Mouse (Mus musculus): ENCODE measurements around the gene Emc3. TPM values are rescaled to one million over a fixed set of nuclear protein-coding genes. Genes with fewer than 3 reads are reported as not detected.
A peak's percentile ranks its signal among the peaks of the same experiment; 100 is the strongest.

Gene Emc3
- polyA plus RNA-seq, 1 experiment from 2014 or later: 83.2 TPM

GRCm38 (mm10) chr6:113507130-113507529, 24.3 kb downstream of the Emc3 start:
- Histone ChIP-seq H3K27me3 (ENCODE audit: control insufficient read depth, insufficient read depth, low read length) (no peaks in the 10 kb centered on the region), H3K4me2 (ENCODE audit: low read depth, low read length) (no peak overlapping the region), H3K4me3 (ENCODE audit: low read depth, low read length) (no peak overlapping the region), H3K9ac (replicated peaks; ENCODE audit: low read length) (no peak overlapping the region), H3K27ac (replicated peaks; ENCODE audit: low read depth, low read length) (no peak overlapping the region), H3K4me1 (ENCODE audit: control insufficient read depth, insufficient read depth, low read length) (no peaks in the 10 kb centered on the region), H3K9me3 (replicated peaks; ENCODE audit: control insufficient read depth, low read length) (no peaks in the 10 kb centered on the region), H3K36me3 (replicated peaks; ENCODE audit: control insufficient read depth, insufficient read depth, low read depth, low read length) (no peaks in the 10 kb centered on the region)
- no peak for DNase-seq (ENCODE audit: low spot score)
- ATAC-seq (replicated peaks; ENCODE audit: insufficient number of reproducible peaks, low FRiP score, low TSS enrichment, low read depth): no peak

- Histone ChIP-seq H3K27me3 (ENCODE audit: control insufficient read depth, insufficient read depth, low read length) (no peaks in the 10 kb centered on the region; the same call in 1 of the 2 replicates), H3K4me3 (ENCODE audit: low read depth, low read length) (no peak overlapping the region), H3K27ac (replicated peaks; ENCODE audit: low read depth, low read length) (no peak overlapping the region), H3K36me3 (replicated peaks; ENCODE audit: control insufficient read depth, insufficient read depth, low read depth, low read length) (no peaks in the 10 kb centered on the region), H3K9me3 (replicated peaks; ENCODE audit: control insufficient read depth, low read length) (no peaks in the 10 kb centered on the region), H3K4me2 (ENCODE audit: low read depth, low read length) (no peak overlapping the region), H3K9ac (replicated peaks; ENCODE audit: low read length) (no peak overlapping the region), H3K4me1 (ENCODE audit: control insufficient read depth, insufficient read depth, low read length) (no peaks in the 10 kb centered on the region)
- ATAC-seq (replicated peaks; ENCODE audit: insufficient number of reproducible peaks, low FRiP score, low TSS enrichment, low read depth) (no peak), DNase-seq (ENCODE audit: low spot score) (no peak)
- 83% methylated on average over 1 of the region's 1 CpGs for WGBS
These were observed 25.8 kb downstream of the Emc3 start for GRCm38 (mm10) chr6:113505689-113506088.

GRCm38 (mm10) chr6:113502801-113503200, 28.7 kb downstream of the Emc3 start:
- Histone ChIP-seq H3K4me1 (ENCODE audit: control insufficient read depth, insufficient read depth, low read length) (no peaks in the 10 kb centered on the region), H3K4me3 (ENCODE audit: low read depth, low read length) (no peak overlapping the region), H3K36me3 (replicated peaks; ENCODE audit: control insufficient read depth, insufficient read depth, low read depth, low read length) (no peaks in the 10 kb centered on the region), H3K9me3 (replicated peaks; ENCODE audit: control insufficient read depth, low read length) (no peaks in the 10 kb centered on the region), H3K9ac (replicated peaks; ENCODE audit: low read length) (no peak overlapping the region), H3K4me2 (ENCODE audit: low read depth, low read length) (no peak overlapping the region), H3K27ac (replicated peaks; ENCODE audit: low read depth, low read length) (no peak overlapping the region), H3K27me3 (ENCODE audit: control insufficient read depth, insufficient read depth, low read length) (no peaks in the 10 kb centered on the region; the same call in 1 of the 2 replicates)
- ATAC-seq (replicated peaks; ENCODE audit: insufficient number of reproducible peaks, low FRiP score, low TSS enrichment, low read depth) (no peak), DNase-seq (ENCODE audit: low spot score) (no peak)
- WGBS: 78% methylated on average over 2 of the region's 2 CpGs

GRCm38 (mm10) chr6:113501388-113502084, 29.9 kb downstream of the Emc3 start, which contains the start of gene Prrt3:
Gene Prrt3 (minus strand): TSS chr6:113501931.
- no peak within 1 kb of the TSS for H3K27ac ChIP-seq (replicated peaks; ENCODE audit: low read depth, low read length)

GRCm38 (mm10) chr6:113499346-113499745, 32.1 kb downstream of the Emc3 start:
- peaks cover 15% of the 10 kb centered on the region for H3K27me3 ChIP-seq (ENCODE audit: control insufficient read depth, insufficient read depth, low read length)
- 78% methylated on average over 6 of the region's 6 CpGs for WGBS

More at GRCm38 (mm10) chr6:113501388-113502084, 29.9 kb downstream of the Emc3 start, which contains the start of gene Prrt3:
- H3K4me3 ChIP-seq (ENCODE audit: low read depth, low read length): peak within 1 kb of the TSS; percentile 48
- no peaks in the 10 kb centered on the region for H3K9me3 ChIP-seq (replicated peaks; ENCODE audit: control insufficient read depth, low read length)
- peak within 1 kb of the TSS; percentile 69 for H3K9ac ChIP-seq (replicated peaks; ENCODE audit: low read length)
- DNase-seq (ENCODE audit: low spot score) (peak; percentile 75), ATAC-seq (replicated peaks; ENCODE audit: insufficient number of reproducible peaks, low FRiP score, low TSS enrichment, low read depth) (peak; percentile 55)
- H3K27me3 ChIP-seq (ENCODE audit: control insufficient read depth, insufficient read depth, low read length): no peaks in the 10 kb centered on the region; the same call in 1 of the 2 replicates
- H3K4me2 ChIP-seq (ENCODE audit: low read depth, low read length): peak within 1 kb of the TSS; percentile 84
- no peaks in the 10 kb centered on the region for H3K36me3 ChIP-seq (replicated peaks; ENCODE audit: control insufficient read depth, insufficient read depth, low read depth, low read length)
- WGBS: 2% methylated on average over 32 of the region's 32 CpGs
- H3K4me1 ChIP-seq (ENCODE audit: control insufficient read depth, insufficient read depth, low read length): no peaks in the 10 kb centered on the region

GRCm38 (mm10) chr6:113495071-113495675, 36.3 kb downstream of the Emc3 start:
- 0 out of 2 replicates have a peak overlapping the region, but pooled peaks have one; percentile 6 for H3K9ac ChIP-seq (replicated peaks; ENCODE audit: low read length)
- no peak overlapping the region; the same call in 1 of the 2 replicates for H3K4me2 ChIP-seq (ENCODE audit: low read depth, low read length)
- peak overlapping the region; percentile 37; the same call in 1 of the 2 replicates for H3K4me3 ChIP-seq (ENCODE audit: low read depth, low read length)
- DNase-seq (ENCODE audit: low spot score): no peak
- 50% methylated on average over 28 of the region's 28 CpGs for WGBS
- H3K9me3 ChIP-seq (replicated peaks; ENCODE audit: control insufficient read depth, low read length): no peaks in the 10 kb centered on the region
- H3K27ac ChIP-seq (replicated peaks; ENCODE audit: low read depth, low read length): no peak overlapping the region
- H3K4me1 ChIP-seq (ENCODE audit: control insufficient read depth, insufficient read depth, low read length): no peaks in the 10 kb centered on the region; the same call in 1 of the 2 replicates
- peaks cover 15% of the 10 kb centered on the region for H3K27me3 ChIP-seq (ENCODE audit: control insufficient read depth, insufficient read depth, low read length)
- no peak for ATAC-seq (replicated peaks; ENCODE audit: insufficient number of reproducible peaks, low FRiP score, low TSS enrichment, low read depth)
- H3K36me3 ChIP-seq (replicated peaks; ENCODE audit: control insufficient read depth, insufficient read depth, low read depth, low read length): no peaks in the 10 kb centered on the region

More at GRCm38 (mm10) chr6:113499346-113499745, 32.1 kb downstream of the Emc3 start:
- Histone ChIP-seq H3K36me3 (replicated peaks; ENCODE audit: control insufficient read depth, insufficient read depth, low read depth, low read length) (no peaks in the 10 kb centered on the region), H3K9me3 (replicated peaks; ENCODE audit: control insufficient read depth, low read length) (no peaks in the 10 kb centered on the region), H3K27ac (replicated peaks; ENCODE audit: low read depth, low read length) (no peak overlapping the region), H3K4me3 (ENCODE audit: low read depth, low read length) (no peak overlapping the region), H3K9ac (replicated peaks; ENCODE audit: low read length) (no peak overlapping the region), H3K4me2 (ENCODE audit: low read depth, low read length) (no peak overlapping the region), H3K4me1 (ENCODE audit: control insufficient read depth, insufficient read depth, low read length) (no peaks in the 10 kb centered on the region; the same call in 1 of the 2 replicates)
- DNase-seq (ENCODE audit: low spot score): no peak
- ATAC-seq (replicated peaks; ENCODE audit: insufficient number of reproducible peaks, low FRiP score, low TSS enrichment, low read depth): no peak

- Histone ChIP-seq H3K27ac (replicated peaks; ENCODE audit: low read depth, low read length) (no peak overlapping the region), H3K4me2 (ENCODE audit: low read depth, low read length) (peak overlapping the region; percentile 56), H3K27me3 (ENCODE audit: control insufficient read depth, insufficient read depth, low read length) (peaks cover 15% of the 10 kb centered on the region), H3K9ac (replicated peaks; ENCODE audit: low read length) (peak overlapping the region; percentile 44), H3K4me3 (ENCODE audit: low read depth, low read length) (peak overlapping the region; percentile 37), H3K4me1 (ENCODE audit: control insufficient read depth, insufficient read depth, low read length) (no peaks in the 10 kb centered on the region; the same call in 1 of the 2 replicates), H3K36me3 (replicated peaks; ENCODE audit: control insufficient read depth, insufficient read depth, low read depth, low read length) (no peaks in the 10 kb centered on the region), H3K9me3 (replicated peaks; ENCODE audit: control insufficient read depth, low read length) (no peaks in the 10 kb centered on the region)
- 1% methylated on average over 53 of the region's 54 CpGs for WGBS
- ATAC-seq (replicated peaks; ENCODE audit: insufficient number of reproducible peaks, low FRiP score, low TSS enrichment, low read depth) (peak; percentile 69), DNase-seq (ENCODE audit: low spot score) (peak; percentile 77)
These were observed 37.1 kb downstream of the Emc3 start for GRCm38 (mm10) chr6:113494258-113494788.

Measured in embryonic facial prominence, embryonic 11.5 days (tissue).